Mouse (Mus musculus): ENCODE data around the gene Cnnm1.

The Cnnm1 gene

GRCm38 (mm10) chr19:43510436-43511220 lies 70.4 kb downstream of the Cnnm1 start:
- no peak for DNase-seq (ENCODE audit: extremely low spot score, low read depth, low spot score)

- no peak for DNase-seq (ENCODE audit: extremely low spot score, low read depth, low spot score)
Observed at GRCm38 (mm10) chr19:43511621-43512620, 71.7 kb downstream of the Cnnm1 start.

- no peak for DNase-seq (ENCODE audit: extremely low spot score, low read depth, low spot score)
Observed at GRCm38 (mm10) chr19:43513874-43514273, 73.6 kb downstream of the Cnnm1 start.

GRCm38 (mm10) chr19:43515668-43516396 lies 75.6 kb downstream of the Cnnm1 start:
- DNase-seq (ENCODE audit: extremely low spot score, low read depth, low spot score) = no peak

- DNase-seq (ENCODE audit: extremely low spot score, low read depth, low spot score) = no peak
Observed at GRCm38 (mm10) chr19:43516397-43517035, 76.3 kb downstream of the Cnnm1 start.

- DNase-seq (ENCODE audit: extremely low spot score, low read depth, low spot score) = no peak
Observed at GRCm38 (mm10) chr19:43517320-43517719, 77.1 kb downstream of the Cnnm1 start.

GRCm38 (mm10) chr19:43517808-43518207 lies 77.6 kb downstream of the Cnnm1 start:
- no peak for DNase-seq (ENCODE audit: extremely low spot score, low read depth, low spot score)

- DNase-seq (ENCODE audit: extremely low spot score, low read depth, low spot score) = no peak
Observed at GRCm38 (mm10) chr19:43518261-43518660, 78.0 kb downstream of the Cnnm1 start.

- no peak for DNase-seq (ENCODE audit: extremely low spot score, low read depth, low spot score)
Observed at GRCm38 (mm10) chr19:43519226-43519625, 79.0 kb downstream of the Cnnm1 start.

GRCm38 (mm10) chr19:43520402-43520801 lies 80.2 kb downstream of the Cnnm1 start:
- no peak for DNase-seq (ENCODE audit: extremely low spot score, low read depth, low spot score)

GRCm38 (mm10) chr19:43521362-43521761 lies 81.1 kb downstream of the Cnnm1 start:
- no peak for DNase-seq (ENCODE audit: extremely low spot score, low read depth, low spot score)

- DNase-seq (ENCODE audit: extremely low spot score, low read depth, low spot score) = no peak
Observed at GRCm38 (mm10) chr19:43521996-43522395, 81.8 kb downstream of the Cnnm1 start.

GRCm38 (mm10) chr19:43523551-43523950 lies 83.3 kb downstream of the Cnnm1 start:
- DNase-seq (ENCODE audit: extremely low spot score, low read depth, low spot score) = no peak

GRCm38 (mm10) chr19:43524187-43525103 lies 84.2 kb downstream of the Cnnm1 start, which contains the start of gene Got1:
Gene Got1, minus strand, starts transcription at chr19:43524605.
- DNase-seq (ENCODE audit: extremely low spot score, low read depth, low spot score) = peak; percentile 91

GRCm38 (mm10) chr19:43525104-43525482 lies 84.9 kb downstream of the Cnnm1 start:
- no peak for DNase-seq (ENCODE audit: extremely low spot score, low read depth, low spot score)

GRCm38 (mm10) chr19:43525566-43525965 lies 85.3 kb downstream of the Cnnm1 start:
- DNase-seq (ENCODE audit: extremely low spot score, low read depth, low spot score) = no peak

- no peak for DNase-seq (ENCODE audit: extremely low spot score, low read depth, low spot score)
Observed at GRCm38 (mm10) chr19:43526025-43526424, 85.8 kb downstream of the Cnnm1 start.

- no peak for DNase-seq (ENCODE audit: extremely low spot score, low read depth, low spot score)
Observed at GRCm38 (mm10) chr19:43527131-43527530, 86.9 kb downstream of the Cnnm1 start.

- DNase-seq (ENCODE audit: extremely low spot score, low read depth, low spot score) = no peak
Observed at GRCm38 (mm10) chr19:43528056-43528587, 87.9 kb downstream of the Cnnm1 start.

Data from hindlimb bud, embryonic 11.5 days (tissue).